Mouse (Mus musculus): ENCODE measurements around the gene Msi2.

DNA sequence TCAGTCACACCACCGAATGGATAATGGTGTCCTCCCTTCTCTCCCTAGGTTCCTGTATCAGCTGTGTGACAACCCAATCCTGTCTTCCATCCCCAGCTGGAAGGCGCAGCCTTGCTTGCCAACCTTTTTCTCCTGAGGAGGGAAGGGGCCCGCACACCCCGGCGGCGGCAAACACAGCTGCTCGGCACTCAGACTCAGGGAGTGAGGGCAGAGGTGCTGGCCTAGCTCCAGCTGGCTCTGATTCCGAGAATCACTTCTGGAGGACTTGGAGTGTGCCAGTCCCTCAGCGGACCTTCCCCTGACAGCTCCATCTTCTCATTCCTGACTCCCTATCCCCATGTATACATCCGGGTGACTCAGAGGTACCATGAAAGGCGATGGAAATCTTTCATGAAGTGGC, 387.5 kb downstream of the Msi2 start:
- no peak for TF ChIP-seq CTCF (conservative IDR thresholded peaks at IDR 0.05; ENCODE audit: low read length)
- TF ChIP-seq NANOG (IDR thresholded peaks at IDR 0.05; ENCODE audit: borderline replicate concordance, low read length), result no peak

Data from E14TG2a.4 (cell line).